Mouse (Mus musculus) MEL (cell line): ENCODE data around the gene Tmem88. TPM values are rescaled to one million over a fixed set of nuclear protein-coding genes. Genes with fewer than 3 reads are reported as not detected.
A peak's percentile ranks its signal among the peaks of the same experiment; 100 is the strongest.

ENCODE experiments used
- DNase-seq: peaks from one replicate; pipeline ENCODE4 v3.0.0; 2011; ENCODE audit warnings: low read depth, low spot score
- H3K27ac ChIP-seq: 2 replicates; pipeline ENCODE4 v1.5.1; 2012; ENCODE audit warnings: low read depth, mild to moderate bottlenecking, control low read depth, low read length, moderate library complexity; ENCODE audit not compliant: control insufficient read depth
- H3K27me3 ChIP-seq, 2 experiments: fragments of 150-350 bp in 1 of 2; sonication (generic) in 1 of 2; 2 replicates each; pipeline ENCODE4 v1.6.1; 2012; ENCODE audit warnings: low read length in 2 of 2, mild to moderate bottlenecking in 2 of 2, improper control_type of control experiment in 1 of 2, moderate library complexity in 1 of 2; ENCODE audit not compliant: insufficient read depth in 2 of 2, control insufficient read depth in 1 of 2
- H3K36me3 ChIP-seq, 2 experiments: 2 replicates each; pipeline ENCODE4 v1.6.1; 2012 to 2014; ENCODE audit warnings: low read length in 2 of 2, improper control_type of control experiment in 1 of 2, inconsistent platforms in 1 of 2, mild to moderate bottlenecking in 1 of 2; ENCODE audit not compliant: insufficient read depth in 2 of 2, control insufficient read depth in 1 of 2
- H3K4me1 ChIP-seq, 2 experiments: fragments of 150-350 bp in 1 of 2; sonication (generic) in 1 of 2; 2 replicates each; pipeline ENCODE4 v1.6.1; 2012; ENCODE audit warnings: low read length in 2 of 2, improper control_type of control experiment in 1 of 2, mild to moderate bottlenecking in 1 of 2; ENCODE audit not compliant: insufficient read depth in 2 of 2, control insufficient read depth in 1 of 2
- H3K4me3 ChIP-seq, 2 experiments: fragments of 150-350 bp in 1 of 2; sonication (generic) in 1 of 2; 2 replicates each; pipeline ENCODE4 v1.5.1; 2012; ENCODE audit warnings: low read depth in 2 of 2, low read length in 2 of 2, mild to moderate bottlenecking in 2 of 2, moderate library complexity in 2 of 2, control low read depth in 1 of 2, improper control_type of control experiment in 1 of 2; ENCODE audit not compliant: control insufficient read depth in 1 of 2, insufficient read depth in 1 of 2
- H3K79me2 ChIP-seq: 2 replicates; pipeline ENCODE4 v1.6.1; 2012; ENCODE audit warnings: mild to moderate bottlenecking, low read length, moderate library complexity; ENCODE audit not compliant: control insufficient read depth, poor library complexity, insufficient read depth
- H3K9ac ChIP-seq: 2 replicates; pipeline ENCODE4 v1.6.1; 2012; ENCODE audit warnings: low read depth, mild to moderate bottlenecking, control low read depth, low read length, moderate library complexity; ENCODE audit not compliant: control insufficient read depth, poor library complexity, severe bottlenecking
- H3K9me3 ChIP-seq: fragments of 150-350 bp; sonication (generic); replicated peaks from 2 replicates; pipeline ENCODE4 v1.6.1; 2012; ENCODE audit warnings: mild to moderate bottlenecking, low read length, improper control_type of control experiment, moderate library complexity; ENCODE audit not compliant: insufficient read depth
- BHLHE40 ChIP-seq: IDR thresholded peaks from 2 replicates; pipeline ENCODE4 v1.6.1; 2012; ENCODE audit warnings: low read depth, mild to moderate bottlenecking, inconsistent platforms, low read length, improper control_type of control experiment, borderline replicate concordance
- CHD1 ChIP-seq: IDR thresholded peaks from 2 replicates; pipeline ENCODE4 v1.6.1; 2012; ENCODE audit warnings: low read depth, mild to moderate bottlenecking, inconsistent platforms, low read length, improper control_type of control experiment
- CHD2 ChIP-seq: IDR thresholded peaks from 2 replicates; pipeline ENCODE4 v1.6.1; 2011; ENCODE audit warnings: low read length, improper control_type of control experiment
- CTCF ChIP-seq, 3 experiments: IDR thresholded peaks in 2 of 3; conservative IDR thresholded peaks in 1 of 3; 2 replicates each; pipeline ENCODE4 v1.5.1; 2011 to 2012; ENCODE audit warnings: low read length in 3 of 3, low read depth in 2 of 3, mild to moderate bottlenecking in 2 of 3, improper control_type of control experiment in 1 of 3, inconsistent platforms in 1 of 3, mixed read lengths in 1 of 3, moderate library complexity in 1 of 3; ENCODE audit not compliant: control insufficient read depth in 1 of 3, insufficient read depth in 1 of 3, poor library complexity in 1 of 3, severe bottlenecking in 1 of 3
- E2F4 ChIP-seq: IDR thresholded peaks from 2 replicates; pipeline ENCODE4 v1.6.1; 2011; ENCODE audit warnings: low read depth, low read length, improper control_type of control experiment, borderline replicate concordance
- ELF1 ChIP-seq: IDR thresholded peaks from 2 replicates; pipeline ENCODE4 v1.6.1; 2014; ENCODE audit warnings: low read depth, mild to moderate bottlenecking, inconsistent platforms, low read length, improper control_type of control experiment, moderate library complexity
- EP300 ChIP-seq, 2 experiments: IDR thresholded peaks; 2 replicates each; pipeline ENCODE4 v1.6.1; 2011; ENCODE audit warnings: improper control_type of control experiment in 2 of 2, low read length in 2 of 2, low read depth in 1 of 2, mild to moderate bottlenecking in 1 of 2
- ETS1 ChIP-seq: IDR thresholded peaks from 2 replicates; pipeline ENCODE4 v1.6.1; 2012; ENCODE audit warnings: low read depth, mild to moderate bottlenecking, inconsistent platforms, low read length, improper control_type of control experiment, moderate library complexity
- GABPA ChIP-seq: IDR thresholded peaks from 2 replicates; pipeline ENCODE4 v1.6.1; 2012; ENCODE audit warnings: low read depth, mild to moderate bottlenecking, inconsistent platforms, low read length, improper control_type of control experiment, moderate library complexity
- GATA1 ChIP-seq: IDR thresholded peaks from 2 replicates; pipeline ENCODE4 v1.6.1; 2011; ENCODE audit warnings: low read depth, low read length, improper control_type of control experiment
- HCFC1 ChIP-seq: IDR thresholded peaks from 2 replicates; pipeline ENCODE4 v1.6.1; 2012; ENCODE audit warnings: low read depth, mild to moderate bottlenecking, inconsistent platforms, low read length, improper control_type of control experiment, moderate library complexity
- JUND ChIP-seq: IDR thresholded peaks from 2 replicates; pipeline ENCODE4 v1.6.1; 2011; ENCODE audit warnings: low read depth, mild to moderate bottlenecking, improper control_type of control experiment, low read length
- KAT2A ChIP-seq: conservative IDR thresholded peaks from 2 replicates; pipeline ENCODE4 v1.6.1; 2012; ENCODE audit warnings: low read depth, low read length, improper control_type of control experiment, inconsistent platforms
- MAFK ChIP-seq: IDR thresholded peaks from 2 replicates; pipeline ENCODE4 v1.6.1; 2011; ENCODE audit warnings: low read depth, mild to moderate bottlenecking, low read length, improper control_type of control experiment, borderline replicate concordance
- MAX ChIP-seq: IDR thresholded peaks from 2 replicates; pipeline ENCODE4 v1.6.1; 2011; ENCODE audit warnings: low read length, improper control_type of control experiment
- MAZ ChIP-seq: IDR thresholded peaks from 2 replicates; pipeline ENCODE4 v1.6.1; 2012; ENCODE audit warnings: low read depth, mild to moderate bottlenecking, inconsistent platforms, low read length, improper control_type of control experiment
- MEF2A ChIP-seq: IDR thresholded peaks from 2 replicates; pipeline ENCODE4 v1.6.1; 2014; ENCODE audit warnings: low read depth, mild to moderate bottlenecking, inconsistent platforms, low read length, improper control_type of control experiment; ENCODE audit not compliant: poor library complexity, insufficient replicate concordance, severe bottlenecking; ENCODE audit errors: extremely low read depth
- MXI1 ChIP-seq: IDR thresholded peaks from 2 replicates; pipeline ENCODE4 v1.6.1; 2011; ENCODE audit warnings: mild to moderate bottlenecking, low read depth, low read length, improper control_type of control experiment
- MYB ChIP-seq: IDR thresholded peaks from 2 replicates; pipeline ENCODE4 v1.6.1; 2011; ENCODE audit warnings: mild to moderate bottlenecking, low read depth, low read length, improper control_type of control experiment
- MYC ChIP-seq: IDR thresholded peaks from 2 replicates; pipeline ENCODE4 v1.6.1; 2011; ENCODE audit warnings: low read depth, mild to moderate bottlenecking, low read length, improper control_type of control experiment, moderate library complexity
- NELFE ChIP-seq: IDR thresholded peaks from 2 replicates; pipeline ENCODE4 v1.6.1; 2011; ENCODE audit warnings: low read depth, low read length, improper control_type of control experiment
- NRF1 ChIP-seq: IDR thresholded peaks from 2 replicates; pipeline ENCODE4 v1.6.1; 2014; ENCODE audit warnings: low read depth, mild to moderate bottlenecking, inconsistent platforms, low read length, improper control_type of control experiment, moderate library complexity; ENCODE audit not compliant: poor library complexity, insufficient read depth, severe bottlenecking
- POLR2A ChIP-seq, 2 experiments: IDR thresholded peaks; 2 replicates each; pipeline ENCODE4 v1.6.1; 2011 to 2012; ENCODE audit warnings: low read length in 2 of 2, mild to moderate bottlenecking in 2 of 2, control low read depth in 1 of 2, improper control_type of control experiment in 1 of 2, low read depth in 1 of 2, moderate library complexity in 1 of 2; ENCODE audit not compliant: control insufficient read depth in 1 of 2, insufficient read depth in 1 of 2, poor library complexity in 1 of 2
- POLR2AphosphoS2 ChIP-seq: IDR thresholded peaks from 2 replicates; pipeline ENCODE4 v1.6.1; 2011; ENCODE audit warnings: low read length, improper control_type of control experiment
- POLR2AphosphoS5 ChIP-seq: IDR thresholded peaks from 2 replicates; pipeline ENCODE4 v1.6.1; 2012; ENCODE audit warnings: low read depth, borderline replicate concordance, mild to moderate bottlenecking, inconsistent platforms, low read length, moderate library complexity, mixed read lengths
- RCOR1 ChIP-seq: IDR thresholded peaks from 2 replicates; pipeline ENCODE4 v1.6.1; 2012; ENCODE audit warnings: low read depth, mild to moderate bottlenecking, inconsistent platforms, low read length, improper control_type of control experiment
- SIN3A ChIP-seq: IDR thresholded peaks from 2 replicates; pipeline ENCODE4 v1.6.1; 2012; ENCODE audit warnings: low read length, improper control_type of control experiment, inconsistent platforms
- SMC3 ChIP-seq: IDR thresholded peaks from 2 replicates; pipeline ENCODE4 v1.6.1; 2011; ENCODE audit warnings: low read depth, low read length, improper control_type of control experiment
- TAL1 ChIP-seq: IDR thresholded peaks from 2 replicates; pipeline ENCODE4 v1.6.1; 2012; ENCODE audit warnings: mild to moderate bottlenecking, inconsistent platforms, low read length, moderate library complexity, mixed read lengths
- TBP ChIP-seq: IDR thresholded peaks from 2 replicates; pipeline ENCODE4 v1.8.0; 2011; ENCODE audit warnings: low read depth, low read length, improper control_type of control experiment
- TCF12 ChIP-seq: IDR thresholded peaks from 2 replicates; pipeline ENCODE4 v1.6.1; 2014; ENCODE audit warnings: low read depth, mild to moderate bottlenecking, inconsistent platforms, low read length, improper control_type of control experiment, moderate library complexity
- UBTF ChIP-seq: IDR thresholded peaks from 2 replicates; pipeline ENCODE4 v1.6.1; 2012; ENCODE audit warnings: low read depth, mild to moderate bottlenecking, inconsistent platforms, low read length, improper control_type of control experiment, moderate library complexity, borderline replicate concordance; ENCODE audit not compliant: insufficient read depth
- ZKSCAN1 ChIP-seq: IDR thresholded peaks from 2 replicates; pipeline ENCODE4 v1.6.1; 2012; ENCODE audit warnings: low read depth, mild to moderate bottlenecking, inconsistent platforms, low read length, improper control_type of control experiment, moderate library complexity
- ZNF384 ChIP-seq: IDR thresholded peaks from 2 replicates; pipeline ENCODE4 v1.6.1; 2012; ENCODE audit warnings: low read depth, mild to moderate bottlenecking, inconsistent platforms, low read length, improper control_type of control experiment
- polyA plus RNA-seq, 2 experiments: library from polyadenylated mRNA; stranded (reverse) in 1 of 2; unstranded in 1 of 2; fragments of >175 nt in 1 of 2; fragments of >200 nt in 1 of 2; gene quantifications; 2 replicates each; pipeline versions ENCODE4 v1.2.1 to v1.2.4; 2012; ENCODE audit warnings: low replicate concordance in 2 of 2, low read depth in 1 of 2; ENCODE audit not compliant: insufficient read length in 2 of 2, insufficient read depth in 1 of 2, missing spikeins in 1 of 2
- total RNA-seq: library from RNA; depleted of rRNA; stranded (reverse); fragments of 300-350 nt; gene quantifications from 2 replicates; pipeline ENCODE4 v1.2.3, GENCODE M21; 2012

Tmem88 gene
- total and polyA plus RNA-seq, 3 experiments, result 0.39 to 0.45 TPM; not detected in 1

DNA sequence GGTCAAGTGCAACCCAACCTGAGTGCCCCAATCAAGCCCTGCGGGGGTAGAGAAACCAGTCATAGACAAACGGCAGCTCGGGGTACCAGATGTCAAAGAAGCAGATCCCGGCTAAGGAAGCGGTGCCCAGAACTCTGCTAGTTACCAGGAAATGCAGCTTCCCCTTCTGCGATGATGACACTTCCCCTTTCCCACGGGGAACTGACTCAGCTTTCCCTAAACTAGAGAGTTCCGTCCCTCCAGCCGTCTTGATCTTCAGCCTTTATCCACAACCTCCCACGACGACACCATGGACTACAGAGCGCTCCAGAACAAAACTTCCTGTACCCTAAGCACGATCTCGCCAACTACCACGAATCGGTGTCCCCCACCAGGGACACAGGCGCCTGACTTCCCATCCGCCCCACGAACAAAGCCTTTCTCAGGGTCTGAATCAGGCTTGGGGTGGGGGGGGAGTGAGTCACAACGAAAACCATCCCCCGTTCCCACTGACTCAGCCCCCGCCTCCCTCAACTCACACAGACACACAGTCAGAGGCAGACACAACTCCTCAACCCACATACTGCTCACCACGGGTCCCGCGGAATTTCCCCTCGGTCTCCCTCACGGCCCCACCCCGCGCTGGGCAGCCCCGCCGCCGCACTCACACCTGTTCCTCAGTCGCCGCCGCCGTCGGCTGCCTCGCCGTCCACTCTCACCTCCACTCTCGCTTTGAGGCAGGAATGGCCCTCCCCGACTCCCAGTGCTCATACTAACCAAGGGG lies 12.5 kb upstream of the Tmem88 start:
- Histone ChIP-seq H3K27ac (peak overlapping the region; percentile 91), H3K9me3 (no peaks in the 10 kb centered on the region), H3K9ac (peak overlapping the region; percentile 87), H3K36me3 (peaks cover 0 to 29% of the 10 kb centered on the region in 2 experiments; a peak in 3 of 4 replicates), H3K4me3 (peak overlapping the region; percentile 62 to 79), H3K27me3 (no peaks in the 10 kb centered on the region), H3K4me1 (peaks cover 17 to 38% of the 10 kb centered on the region in 2 experiments), H3K79me2 (peaks cover 64% of the 10 kb centered on the region)
- DNase-seq, result peak; percentile 94
- 0 out of 2 replicates have a peak, but pooled peaks have one; percentile 37 for TF ChIP-seq UBTF
- TF ChIP-seq CHD2, result no peak
- peak; percentile 20; the same call in 1 of the 2 replicates for TF ChIP-seq TCF12
- no peak for TF ChIP-seq NRF1
- peak; percentile 81 for TF ChIP-seq MAFK
- TF ChIP-seq TAL1, result no peak
- TF ChIP-seq MYB, result no peak
- 0 out of 2 replicates have a peak, but pooled peaks have one; percentile 36 for TF ChIP-seq GABPA
- TF ChIP-seq MXI1, result peak; percentile 57
- peak; percentile 54; the same call in 1 of the 2 replicates for TF ChIP-seq HCFC1
- peak; percentile 85; the same call in 1 of the 2 replicates for TF ChIP-seq MYC
- no peak for TF ChIP-seq E2F4
- TF ChIP-seq MAX, result 0 out of 2 replicates have a peak, but pooled peaks have one; percentile 59
- TF ChIP-seq ETS1, result peak; percentile 98
- TF ChIP-seq NELFE, result peak; percentile 52
- TF ChIP-seq POLR2A (IDR thresholded peaks at IDR 0.05; ENCODE audit: control insufficient read depth in 1 of 2, insufficient read depth in 1 of 2, low read depth in 1 of 2, low read length in 2 of 2, poor library complexity in 1 of 2), result peak in 1 of 2 experiments; percentile 43; a peak in 2 of 4 replicates
- TF ChIP-seq BHLHE40, result peak; percentile 49; the same call in 1 of the 2 replicates
- no peak for TF ChIP-seq ZKSCAN1
- peak; percentile 50 to 76 for TF ChIP-seq EP300 (IDR thresholded peaks at IDR 0.05; ENCODE audit: low read depth in 1 of 2, low read length in 2 of 2)
- no peak for TF ChIP-seq GATA1
- no peak for TF ChIP-seq KAT2A
- no peak for TF ChIP-seq POLR2AphosphoS5
- no peak for TF ChIP-seq SMC3
- no peak for TF ChIP-seq ZNF384
- peak; percentile 78 for TF ChIP-seq ELF1
- peak; percentile 71; the same call in 1 of the 2 replicates for TF ChIP-seq RCOR1
- peak; percentile 57; the same call in 1 of the 2 replicates for TF ChIP-seq SIN3A
- TF ChIP-seq POLR2AphosphoS2, result 0 out of 2 replicates have a peak, but pooled peaks have one; percentile 28
- 0 out of 2 replicates have a peak, but pooled peaks have one; percentile 42 for TF ChIP-seq JUND
- TF ChIP-seq CHD1, result peak; percentile 64; the same call in 1 of the 2 replicates
- peak; percentile 79 for TF ChIP-seq TBP
- TF ChIP-seq CTCF (IDR thresholded peaks at IDR 0.05 in 2 of 3, conservative IDR thresholded peaks at IDR 0.05 in 1 of 3; ENCODE audit: control insufficient read depth in 1 of 3, insufficient read depth in 1 of 3, low read depth in 2 of 3, low read length in 3 of 3, poor library complexity in 1 of 3, severe bottlenecking in 1 of 3), result no peak
- TF ChIP-seq MAZ, result no peak
- no peak for TF ChIP-seq MEF2A
